Mouse (Mus musculus) brain, adult 2 months (tissue): Measurements from ENCODE around the gene S100z.

ENCODE experiments used
- DNase-seq: peaks from one replicate; pipeline ENCODE4 v3.0.0; 2011; ENCODE audit warnings: low read depth, low spot score

The S100z gene

DNA sequence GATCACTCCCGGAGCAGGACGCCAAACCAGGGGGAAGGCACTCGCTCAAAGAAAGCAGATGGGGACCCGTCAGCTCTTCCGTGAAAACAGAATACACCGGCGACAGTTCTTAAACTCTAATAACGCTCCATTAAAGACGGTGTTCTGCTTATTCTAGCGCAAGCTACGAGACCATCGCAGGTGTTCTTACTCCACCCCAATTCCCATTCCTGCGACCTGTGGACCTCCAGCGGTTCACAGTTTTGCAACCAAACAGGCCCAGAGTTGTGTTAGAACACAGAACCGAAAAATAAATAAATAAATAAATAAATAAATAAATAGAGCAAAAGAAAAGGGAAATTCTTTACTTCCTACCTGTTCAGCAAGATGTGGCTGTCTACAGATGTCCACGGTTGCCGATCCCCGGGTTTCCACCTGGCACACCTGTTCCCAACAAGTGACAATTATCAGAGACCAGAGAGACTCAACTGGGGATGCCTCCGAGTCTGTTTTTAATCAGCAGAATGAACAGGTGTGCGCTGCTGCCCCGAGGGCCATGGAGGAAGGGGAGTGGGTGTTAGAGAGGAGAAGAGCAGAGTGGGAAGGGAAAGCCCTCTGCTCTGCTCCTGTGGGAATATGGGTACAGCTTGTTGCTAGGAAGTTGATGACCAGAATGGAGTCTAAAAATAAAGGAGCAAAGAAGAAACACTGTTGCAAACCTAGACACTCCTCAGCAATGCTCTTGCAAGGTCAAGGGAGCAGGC is at the start of gene S100z:
S100z (minus strand) TSS at position 51 of the 743 bp plus-strand sequence.
- DNase-seq = no peak

DNA sequence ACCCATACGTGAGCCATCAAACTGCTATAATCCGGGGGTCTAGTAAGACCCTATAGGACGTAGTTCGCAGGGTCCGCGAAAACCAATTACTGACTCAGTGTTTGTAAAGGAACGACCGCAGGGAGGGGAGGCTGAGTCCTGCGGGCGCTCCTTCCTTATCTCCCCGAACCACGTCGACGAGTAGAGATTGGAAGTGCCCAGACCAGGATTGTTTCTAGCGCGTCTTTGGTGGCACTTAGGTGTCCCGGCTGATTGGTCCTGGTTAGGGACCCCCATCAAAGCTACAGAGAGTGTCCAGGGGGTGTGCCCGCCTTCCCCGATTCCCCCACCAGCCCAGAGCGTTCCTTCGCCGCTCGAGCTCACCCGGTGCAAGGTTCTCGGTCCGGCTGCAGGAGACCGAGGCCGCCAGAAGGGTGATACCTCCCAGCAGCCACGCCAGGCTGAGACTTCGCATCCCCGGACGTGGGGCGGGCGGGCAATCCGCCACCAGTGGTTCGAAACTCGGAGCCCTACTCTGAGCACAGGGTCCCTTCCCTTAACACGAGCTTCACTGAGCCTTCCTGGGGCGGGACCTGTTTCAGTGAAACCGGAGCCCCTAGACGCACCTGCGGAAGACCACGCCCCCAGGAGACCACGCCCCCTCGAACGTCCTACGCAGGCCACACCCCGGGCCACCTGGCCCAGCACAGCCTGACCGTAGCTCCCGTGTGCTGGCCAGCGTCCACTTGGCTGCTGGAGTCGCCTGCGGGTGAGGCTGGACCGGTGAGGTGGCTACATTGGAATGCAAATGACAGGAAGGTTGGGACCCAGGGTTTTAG is 46.4 kb upstream of the S100z start, which contains the start of gene F2rl1:
F2rl1 (minus strand) TSS at position 554 of the 818 bp plus-strand sequence.
- no peak for DNase-seq

DNA sequence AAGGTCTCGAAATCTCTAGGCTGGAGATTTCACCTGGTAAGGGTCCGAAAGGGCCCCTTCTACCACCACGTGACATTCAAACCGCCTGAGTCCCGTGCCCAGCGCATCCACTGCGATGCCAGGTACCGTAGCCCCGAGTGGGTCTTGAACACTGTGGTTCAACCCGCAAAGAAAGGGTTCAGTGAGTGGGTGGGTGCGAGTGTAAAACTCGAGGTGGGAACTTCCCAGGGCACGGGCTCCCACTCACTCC is 45.8 kb upstream of the S100z start:
- DNase-seq = no peak

DNA sequence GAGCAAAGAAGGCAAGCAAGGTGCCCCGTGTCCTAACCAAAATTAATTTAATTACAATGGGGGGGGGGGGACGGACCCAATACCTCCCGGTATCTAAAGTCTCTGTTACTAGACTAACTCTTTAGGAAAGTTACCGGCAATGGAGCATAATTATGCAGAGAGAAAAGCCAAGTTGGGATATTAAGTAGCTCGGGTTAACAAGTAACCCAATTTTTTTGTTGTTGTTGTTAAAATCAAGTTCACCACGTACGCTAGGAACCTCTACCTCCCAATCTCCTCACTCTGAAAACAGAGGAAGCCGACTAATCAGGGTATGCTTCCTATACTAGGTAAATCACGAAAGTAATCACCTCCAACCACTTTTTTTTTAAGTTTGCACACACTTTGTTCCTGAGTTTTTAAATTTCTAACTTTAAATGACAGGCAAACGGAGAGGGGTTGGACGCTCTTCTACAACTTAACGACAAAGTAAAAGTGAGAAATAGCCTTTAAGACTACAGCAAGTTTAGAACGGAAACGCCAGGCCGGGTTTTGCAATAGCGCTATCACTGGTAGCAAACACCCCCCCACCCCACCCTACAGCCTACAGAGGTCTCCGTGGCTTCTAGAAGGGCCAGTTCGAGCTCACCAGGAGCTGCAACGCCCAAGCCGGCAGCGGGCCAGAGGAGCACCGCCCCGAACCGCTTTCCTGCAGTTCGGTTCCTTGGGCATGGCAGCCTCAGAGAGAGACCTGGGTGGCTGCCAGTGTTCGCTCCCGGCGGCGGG is 45.3 kb upstream of the S100z start:
- DNase-seq = no peak

DNA sequence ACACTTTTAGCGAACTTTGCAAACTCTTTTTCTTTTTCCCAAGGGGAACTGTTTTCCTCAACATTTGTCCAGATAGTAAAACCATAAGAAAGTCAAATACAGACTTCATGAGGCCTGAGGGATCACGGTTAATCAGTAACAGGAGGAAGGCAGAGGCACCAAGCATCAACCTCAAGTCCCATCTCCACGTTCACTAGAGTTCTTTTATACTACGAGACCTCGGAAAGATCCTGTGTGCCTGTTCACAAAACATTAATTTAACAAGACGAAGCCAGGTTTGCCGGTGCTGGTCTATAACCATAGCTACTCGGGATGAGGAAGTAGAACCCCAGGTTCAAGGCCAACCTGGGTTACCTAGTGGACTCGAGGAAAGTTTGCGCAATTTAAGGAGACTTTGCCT is 43.7 kb upstream of the S100z start:
- DNase-seq = no peak

DNA sequence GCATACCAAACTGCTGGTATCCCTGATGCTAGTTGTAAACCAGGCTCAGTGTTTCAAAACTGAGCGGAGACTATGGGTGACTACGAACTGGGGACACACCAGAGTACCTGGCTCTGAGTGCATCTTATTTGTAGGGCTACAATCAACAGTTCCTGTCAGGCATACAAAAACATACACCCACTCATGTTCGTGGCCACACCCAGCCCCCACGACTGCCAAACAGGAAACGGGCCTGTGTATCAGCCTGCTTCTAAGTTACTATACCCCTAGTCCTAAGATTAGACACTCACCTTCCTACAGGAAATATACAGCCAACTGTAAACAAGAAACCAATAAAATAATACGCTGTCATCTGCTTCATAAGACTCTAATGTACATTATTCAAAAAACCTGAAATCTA is 42.5 kb upstream of the S100z start:
- DNase-seq = no peak

DNA sequence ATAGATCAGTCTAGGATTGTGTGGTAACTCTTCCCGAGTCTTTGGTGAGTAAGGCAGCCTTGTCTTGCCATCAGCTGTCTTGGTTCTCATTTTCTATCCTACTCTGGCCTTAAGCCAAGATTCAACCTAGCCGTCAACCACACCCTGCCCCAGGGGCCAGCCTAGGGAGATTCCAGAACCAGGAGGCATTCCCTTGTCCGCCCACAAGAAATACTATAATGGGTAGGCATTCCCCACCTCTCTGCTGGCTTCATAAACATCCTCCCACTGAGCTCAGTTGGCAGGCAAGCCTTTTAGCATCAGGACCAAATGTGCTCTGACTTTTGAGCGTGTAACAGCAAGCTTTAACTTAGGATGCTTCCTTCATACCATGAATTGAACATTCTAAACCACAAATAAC is 36.2 kb upstream of the S100z start:
- DNase-seq = peak; percentile 53

DNA sequence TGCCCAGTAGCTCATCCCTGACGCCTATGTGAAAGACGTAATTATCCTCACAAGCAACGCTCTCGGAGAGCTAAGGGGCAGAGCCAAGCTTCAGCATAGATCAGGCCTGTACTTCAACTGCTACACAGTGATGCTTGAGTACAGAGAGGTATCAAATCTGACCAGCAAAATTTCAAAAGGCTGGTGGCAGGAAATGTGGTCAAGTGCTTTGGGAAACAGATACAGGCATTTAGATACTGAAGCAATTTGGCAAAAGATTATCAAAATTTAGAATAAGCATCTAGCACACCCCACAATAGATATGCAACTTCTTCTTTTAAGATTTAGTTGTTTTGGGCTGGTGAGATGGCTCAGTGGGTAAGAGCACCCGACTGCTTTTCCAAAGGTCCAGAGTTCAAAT is 31.5 kb upstream of the S100z start:
- no peak for DNase-seq

DNA sequence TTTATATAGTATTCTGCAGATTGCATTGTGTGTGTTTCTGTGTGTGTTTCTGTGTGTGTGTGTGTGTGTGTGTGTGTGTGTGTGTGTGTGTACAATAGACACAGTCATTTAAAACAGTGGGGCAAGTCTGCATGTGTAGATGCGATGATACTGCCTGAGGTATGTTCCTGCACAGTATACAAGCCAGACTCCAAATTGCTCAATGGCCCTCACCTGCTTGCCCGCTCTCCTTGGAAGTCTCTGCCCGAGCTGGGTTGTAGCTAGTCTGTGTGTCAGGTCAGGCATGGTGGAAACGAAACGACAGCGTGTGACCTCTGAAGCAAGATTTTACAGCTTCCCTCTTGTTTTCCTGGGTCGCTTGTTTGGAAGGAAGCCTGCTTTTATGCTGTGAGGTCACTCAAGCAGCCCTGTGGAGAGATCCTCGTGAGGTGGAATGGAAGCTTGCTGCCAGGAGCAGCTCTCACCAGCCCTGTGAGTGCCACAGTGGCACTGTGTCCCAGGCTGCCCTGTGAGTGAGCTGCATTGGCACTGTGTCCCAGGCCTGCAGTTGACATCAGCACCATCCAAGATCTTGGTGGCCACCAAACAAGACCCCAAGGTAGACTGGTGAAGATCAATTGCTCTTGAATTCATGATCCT is 24.9 kb upstream of the S100z start:
- no peak for DNase-seq

DNA sequence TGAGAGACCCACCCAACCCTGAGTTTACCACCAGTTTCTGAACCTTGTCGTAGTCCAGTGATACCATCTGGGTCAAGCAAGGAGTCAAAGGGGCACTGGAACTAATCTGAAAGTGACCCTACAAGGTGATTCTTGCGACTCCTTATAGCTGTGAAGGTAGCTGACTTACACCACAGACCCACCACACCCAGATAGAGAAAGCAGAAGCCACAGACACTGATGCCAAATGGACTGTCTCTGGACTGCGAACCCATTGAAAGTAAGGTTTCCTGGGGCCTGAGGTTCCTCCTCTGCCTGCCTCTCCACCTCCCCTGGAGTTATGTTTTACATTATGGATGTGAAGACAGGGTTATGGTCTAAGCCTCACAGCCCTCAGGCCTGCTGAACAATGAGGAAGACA is 18.1 kb upstream of the S100z start:
- DNase-seq = no peak

DNA sequence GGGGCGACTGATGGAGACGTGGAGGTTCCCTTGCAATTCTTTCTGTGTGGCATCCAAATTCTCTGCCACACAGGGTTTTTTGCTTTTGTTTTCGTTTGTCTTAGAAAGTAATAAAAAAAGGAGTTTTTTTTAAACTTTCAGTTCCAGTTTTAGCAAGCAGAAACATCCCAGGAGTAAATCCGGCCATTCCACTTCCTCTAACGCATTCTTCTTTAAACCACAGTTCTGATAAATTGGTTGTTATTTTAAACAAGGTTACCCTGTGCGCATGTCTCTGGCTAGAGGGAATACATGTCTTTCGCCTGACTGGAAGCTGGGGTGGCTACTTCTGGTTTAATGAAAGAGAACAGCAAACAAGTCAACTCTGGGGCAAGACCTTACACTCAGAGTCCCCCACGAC is 16.3 kb upstream of the S100z start:
- no peak for DNase-seq

DNA sequence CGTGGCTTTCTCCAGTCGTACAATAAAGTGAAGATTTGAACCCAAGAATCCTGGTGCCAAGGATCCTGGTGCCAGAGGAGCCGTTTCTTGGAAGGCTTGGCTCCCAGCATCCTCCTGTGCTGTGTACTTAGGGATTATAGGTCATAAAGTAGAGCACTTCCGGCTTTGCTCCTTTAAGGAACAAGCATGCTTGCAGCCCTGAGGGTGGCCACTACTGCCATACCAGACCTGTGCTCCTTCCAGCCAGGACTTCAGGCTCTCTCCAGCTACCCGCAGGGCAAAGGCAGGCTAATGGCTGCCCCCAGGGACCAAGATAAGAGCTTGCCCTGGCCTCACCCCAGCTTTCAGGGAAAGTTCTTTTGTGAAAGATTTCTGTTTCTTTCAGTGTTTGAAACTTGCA is 14.8 kb upstream of the S100z start:
- no peak for DNase-seq

DNA sequence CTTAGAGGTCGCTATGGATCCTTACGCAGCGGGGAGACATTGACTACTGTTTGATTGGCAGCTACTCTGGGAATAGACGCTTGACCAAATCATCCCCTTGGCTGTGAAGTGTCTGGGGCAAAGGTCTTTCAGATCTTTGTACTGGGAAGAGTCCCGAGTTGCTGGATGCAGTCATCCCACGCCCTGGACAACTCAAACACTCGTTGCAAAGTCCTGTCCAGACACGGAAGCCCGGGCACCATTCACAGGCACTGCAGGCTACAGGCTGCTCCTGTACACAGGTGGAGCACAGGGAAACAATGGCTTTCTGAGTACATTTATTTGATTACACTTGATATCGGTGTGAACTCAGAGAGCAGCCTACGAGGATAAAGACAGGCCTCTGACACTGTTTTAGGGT is 12.8 kb upstream of the S100z start:
- DNase-seq = no peak

DNA sequence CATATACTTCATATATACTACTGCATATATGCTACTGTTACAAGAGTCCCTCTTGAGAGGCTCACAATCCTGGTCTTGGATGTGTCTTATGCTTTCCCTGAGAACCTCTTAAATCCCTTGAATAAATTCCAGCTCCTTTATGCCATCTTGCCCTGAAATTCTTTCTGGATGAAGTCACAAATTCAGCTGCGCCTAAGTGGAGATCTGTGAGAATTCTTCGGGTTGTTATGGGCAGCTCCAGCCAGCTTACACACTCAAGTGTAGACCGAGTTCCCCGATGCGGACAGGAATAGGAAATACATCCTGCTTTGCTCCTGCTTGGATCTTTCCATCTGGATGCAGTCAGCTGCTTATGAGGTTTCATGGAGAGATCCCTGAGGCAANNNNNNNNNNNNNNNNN is 6.1 kb upstream of the S100z start:
- peak; percentile 8 for DNase-seq

DNA sequence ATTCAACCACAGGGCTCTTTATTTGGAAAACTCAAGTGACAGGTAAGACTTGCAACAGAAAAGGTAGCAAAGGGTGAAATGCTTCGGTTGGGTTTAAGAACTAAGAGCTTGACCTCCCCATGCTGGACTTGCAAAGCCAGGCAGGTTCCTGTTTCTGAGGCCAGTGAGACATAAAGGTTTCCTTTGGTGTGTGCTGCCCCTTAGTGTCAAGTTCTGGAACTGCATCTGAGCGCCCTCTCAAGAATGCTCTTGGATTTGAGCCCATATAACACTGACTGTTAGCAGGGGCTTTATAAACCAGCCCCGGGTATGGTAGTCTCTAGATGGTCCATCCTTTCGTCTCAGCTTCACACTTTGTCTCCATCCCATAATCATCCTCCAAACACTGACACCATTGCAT is 2.9 kb upstream of the S100z start:
- peak; percentile 82 for DNase-seq

DNA sequence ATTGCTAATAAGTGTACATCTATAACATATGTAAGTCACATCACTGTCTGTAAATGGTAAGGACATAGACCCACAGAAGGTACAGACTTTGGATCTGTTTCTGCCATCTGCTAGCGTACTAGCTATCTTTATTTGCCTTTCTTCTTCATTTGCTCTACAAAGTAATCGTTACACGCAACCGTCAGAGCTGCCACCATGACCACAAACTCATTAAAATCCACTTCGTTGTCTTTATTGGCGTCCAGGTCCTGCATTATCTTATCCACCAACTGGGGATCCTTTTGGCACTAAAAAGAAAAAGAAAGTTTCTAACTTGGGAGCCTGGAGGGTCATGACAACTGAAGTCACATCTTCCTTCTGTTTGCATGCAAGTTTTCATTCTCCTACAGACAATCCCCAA is 1.3 kb downstream of the S100z start:
- no peak for DNase-seq

DNA sequence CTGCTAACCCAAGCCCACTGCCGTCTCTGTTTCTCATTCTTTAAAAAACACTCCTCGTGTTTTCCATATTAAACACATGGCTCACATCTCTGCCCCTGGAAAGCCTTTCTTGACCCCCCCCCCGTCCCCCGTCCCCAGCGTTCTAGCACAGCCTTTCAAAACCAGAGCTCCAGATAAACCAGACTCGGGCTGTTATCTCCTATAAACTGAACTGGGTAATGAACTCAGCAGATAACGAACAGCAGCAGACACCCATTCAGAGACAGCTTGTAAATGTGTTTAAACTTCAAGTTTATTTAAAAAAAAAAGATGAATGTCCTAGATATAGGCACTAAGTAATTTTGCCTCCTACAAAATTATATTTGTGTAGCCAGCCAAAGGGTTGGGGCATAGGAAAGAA is 3.4 kb downstream of the S100z start:
- no peak for DNase-seq

DNA sequence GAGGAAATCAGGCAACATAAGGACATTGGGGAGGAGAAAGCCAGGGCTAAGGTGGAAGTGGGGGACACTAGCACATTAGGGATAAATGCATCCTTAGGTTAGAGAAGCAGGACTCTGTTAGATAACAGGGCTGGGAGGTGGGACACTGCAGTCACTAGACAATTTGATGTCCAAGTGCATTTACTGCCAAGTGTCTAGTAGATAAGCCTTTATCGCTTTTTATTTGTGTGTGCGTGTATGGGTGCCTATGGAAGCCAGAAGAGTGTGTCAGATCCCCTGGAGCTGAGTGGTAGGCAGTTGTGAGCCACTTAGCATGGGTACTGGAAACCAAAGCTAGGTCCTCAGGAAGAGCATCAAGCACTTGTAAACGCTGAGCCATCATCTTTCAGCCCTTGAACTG is 4.2 kb downstream of the S100z start:
- DNase-seq = no peak

DNA sequence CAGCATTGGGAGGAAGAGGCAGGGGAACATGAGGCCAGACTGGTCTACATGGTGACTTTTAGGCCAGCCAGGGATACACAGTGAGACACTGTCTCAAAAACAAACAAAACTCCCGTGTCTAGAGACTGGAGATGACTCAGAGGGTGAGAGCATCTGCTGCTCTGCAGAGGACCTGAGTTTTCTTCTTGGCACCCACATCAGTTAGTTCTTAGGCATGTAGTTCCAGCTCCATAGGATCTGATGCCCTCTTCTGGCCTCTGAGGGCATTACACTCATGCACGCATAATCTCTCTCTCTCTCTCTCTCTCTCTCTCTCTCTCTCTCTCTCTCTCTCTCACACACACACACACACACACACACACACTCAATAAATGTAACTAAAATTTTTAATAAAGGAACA is 7.6 kb downstream of the S100z start:
- DNase-seq = peak; percentile 41

DNA sequence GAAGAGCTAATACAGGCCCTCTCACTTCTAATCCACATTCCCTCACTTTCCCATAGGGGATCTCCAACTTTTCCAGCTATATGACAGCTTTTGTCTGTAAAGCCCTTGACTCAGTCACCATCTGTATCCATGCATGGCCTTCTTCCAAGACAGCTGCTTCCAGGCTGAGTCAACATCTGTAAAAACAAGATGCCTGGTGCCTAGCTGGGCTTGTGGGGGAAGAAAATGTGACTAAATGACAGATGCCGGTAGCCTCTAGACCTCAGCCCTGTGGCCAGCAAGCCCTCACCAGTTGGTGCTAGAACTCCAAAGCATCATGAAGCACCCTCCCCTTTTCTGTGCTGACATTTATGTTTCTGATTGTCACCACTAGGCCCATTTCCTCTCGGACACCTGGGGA is 27.0 kb downstream of the S100z start:
- peak; percentile 24 for DNase-seq

DNA sequence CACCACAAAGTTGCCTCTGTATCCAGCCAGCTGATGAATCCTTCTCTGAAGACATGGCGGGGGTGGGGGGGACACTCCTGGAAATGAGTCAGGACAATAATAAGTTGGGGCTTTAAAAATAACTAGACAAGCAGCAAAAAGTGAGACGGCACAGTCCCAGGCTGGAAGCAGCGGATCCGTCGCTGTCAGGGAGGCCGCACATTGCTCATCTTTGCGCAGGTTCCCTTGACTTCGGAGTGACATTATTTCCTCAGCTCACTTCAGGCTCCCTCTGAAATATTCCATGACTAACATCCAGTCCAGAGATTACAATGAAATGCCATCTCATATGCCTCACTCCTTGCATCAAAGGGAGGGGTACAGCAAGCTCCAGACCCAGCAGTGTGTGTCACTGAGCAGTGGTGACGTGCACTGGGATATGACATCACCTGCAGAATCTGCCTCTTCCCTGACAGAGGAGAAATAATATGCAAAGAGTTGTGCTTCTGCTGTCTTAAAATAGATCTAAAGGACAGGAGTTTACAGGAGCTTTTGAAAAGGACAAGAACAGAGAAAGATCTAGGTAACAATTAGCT is 27.8 kb downstream of the S100z start:
- DNase-seq = peak; percentile 47

DNA sequence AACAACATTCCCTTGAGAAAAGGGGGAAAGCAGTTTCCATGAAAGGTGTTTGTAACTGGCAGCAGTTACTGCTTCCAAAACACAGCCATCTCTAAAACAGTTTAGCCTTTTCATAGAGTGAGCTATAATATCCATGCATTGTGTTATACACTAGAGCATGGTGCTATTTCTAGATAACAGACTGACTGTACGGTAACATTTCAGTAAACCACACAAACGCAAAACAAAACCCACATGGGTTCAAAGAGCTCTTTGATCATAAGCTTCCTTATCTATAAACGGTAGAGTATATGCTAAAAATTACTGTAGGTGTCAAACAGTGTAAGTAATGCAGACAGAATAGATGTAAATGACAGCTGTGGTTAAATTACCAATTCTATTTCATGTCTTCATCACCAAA is 28.8 kb downstream of the S100z start:
- DNase-seq = no peak
